Mouse (Mus musculus) gastrocnemius, postnatal 36 days (tissue): ENCODE data around the gene Krtap28-13. TPM values are rescaled to one million over a fixed set of nuclear protein-coding genes. Genes with fewer than 3 reads are reported as not detected.

Source experiments
- DNase-seq, 2 experiments: peaks; one replicate each; pipeline ENCODE4 v3.0.0; 2022
- intact Hi-C: fragments of 180-260 bp; cut with DNase I; formaldehyde crosslinking; loops from one replicate; pipeline ENCODE4 v1.15.1; 2025
- total RNA-seq, 2 experiments: library from RNA; stranded (reverse); gene quantifications; 2 replicates each; pipeline ENCODE4 v1.2.3; 2021

Krtap28-13 gene
- total RNA-seq, 2 experiments from 2014 or later: not detected

DNA sequence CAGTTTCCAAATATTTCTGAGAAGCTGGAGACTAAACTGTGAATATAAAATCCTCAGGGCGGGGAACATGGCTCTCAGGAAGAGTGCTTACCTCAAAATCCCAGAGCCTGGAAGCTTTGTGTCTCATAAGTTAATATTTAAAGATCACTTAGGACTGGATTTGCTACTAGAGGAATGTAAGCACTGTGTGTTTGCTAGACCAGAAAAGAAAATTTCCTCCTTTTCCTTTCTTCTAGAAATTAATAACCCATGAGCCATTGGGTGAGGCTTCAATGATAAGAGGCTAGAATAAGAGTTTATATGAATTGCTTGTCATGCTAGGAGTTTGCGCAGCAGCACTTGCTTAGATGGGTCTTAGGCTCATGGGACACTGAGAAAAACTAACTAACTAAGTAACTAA, 24.1 kb downstream of the Krtap28-13 start:
- DNase-seq: no peak
- intact Hi-C loops: no loop called here

DNA sequence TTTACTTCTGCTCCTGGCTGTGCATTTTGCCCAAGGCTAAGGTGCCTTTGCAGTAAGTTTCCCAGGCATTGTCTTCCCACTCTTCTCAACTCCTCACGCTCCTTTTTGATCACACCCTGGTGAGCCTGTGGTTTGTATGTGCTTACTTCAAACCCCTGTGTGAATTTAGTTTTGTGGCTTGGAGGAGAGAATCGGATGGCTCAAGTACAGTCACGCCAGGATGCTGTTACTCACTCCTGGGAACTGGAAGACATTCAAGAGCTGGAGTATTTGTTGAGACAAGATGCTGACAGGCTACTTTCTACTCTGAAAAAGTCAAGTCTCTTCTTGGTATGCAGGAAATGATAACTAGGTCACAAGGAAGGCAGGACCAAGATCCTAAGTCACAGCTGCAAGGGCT, 30.5 kb downstream of the Krtap28-13 start:
- intact Hi-C loops: no loop called here
- DNase-seq: no peak

DNA sequence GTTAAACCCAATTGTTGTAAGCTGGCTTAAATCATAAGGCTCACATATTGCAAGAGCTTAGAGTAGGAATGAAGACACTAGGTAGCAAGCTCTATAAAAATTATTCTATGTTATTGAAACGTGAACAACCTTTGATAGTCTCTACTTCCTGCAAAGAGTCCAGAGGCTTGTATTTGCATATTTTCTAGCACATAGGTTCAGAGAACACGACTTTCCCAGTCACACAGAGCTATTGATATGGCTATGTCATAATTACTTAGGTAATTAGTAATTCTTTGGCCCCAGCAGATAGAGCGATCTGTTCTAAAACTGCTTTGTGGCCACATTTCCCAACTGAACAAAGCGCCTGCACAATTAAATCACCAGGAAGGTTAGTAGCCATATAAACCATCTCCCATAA, 36.2 kb downstream of the Krtap28-13 start:
- intact Hi-C loops: no loop called here

DNA sequence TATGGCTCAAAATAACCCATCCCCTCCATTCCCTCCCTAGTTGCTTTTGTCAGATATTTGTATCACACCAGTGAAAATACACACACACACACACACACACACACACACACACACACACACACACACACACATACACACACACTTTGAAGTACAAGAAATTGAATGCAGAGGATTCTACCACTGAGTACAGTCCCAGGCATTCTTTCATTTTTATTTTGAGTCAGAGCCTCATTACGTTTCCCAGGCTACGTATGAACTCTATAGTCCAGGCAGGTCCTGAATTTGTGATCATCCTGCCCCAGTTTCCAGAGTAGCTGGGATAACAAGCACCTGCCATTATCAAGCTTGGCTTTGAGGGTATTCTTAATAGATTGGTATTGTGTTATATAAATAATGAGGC, 38.4 kb downstream of the Krtap28-13 start:
- DNase-seq: no peak

More for the DNA sequence above, 36.2 kb downstream of the Krtap28-13 start:
- DNase-seq: no peak

DNA sequence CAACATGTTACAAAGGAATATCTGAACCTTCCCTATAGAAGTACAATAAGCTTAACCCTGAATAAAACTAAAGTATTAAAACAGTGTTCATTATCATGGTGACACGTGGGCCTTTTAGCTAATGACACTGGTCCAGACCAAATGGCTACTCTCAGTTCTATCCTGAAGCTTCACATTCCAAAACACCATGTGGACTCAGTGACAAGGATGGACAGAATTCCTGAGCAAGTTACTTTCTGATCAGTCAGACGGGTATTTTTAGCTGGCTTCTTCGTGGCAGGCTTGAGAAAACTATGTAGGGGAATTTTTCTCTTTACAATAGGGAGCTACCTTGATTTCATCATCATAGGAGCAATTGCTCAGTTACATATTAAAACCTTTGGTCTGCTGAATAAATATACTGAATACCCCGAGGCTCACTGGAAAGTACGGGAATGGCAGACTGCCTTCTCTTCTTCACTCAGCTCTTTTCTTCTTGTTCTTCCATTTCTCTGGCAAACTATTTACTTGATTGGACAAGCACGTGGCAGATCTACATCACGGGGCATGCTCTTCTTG, 38.9 kb downstream of the Krtap28-13 start:
- DNase-seq: no peak
- intact Hi-C loops: no loop called here

More for the DNA sequence above, 38.4 kb downstream of the Krtap28-13 start:
- intact Hi-C loops: no loop called here

DNA sequence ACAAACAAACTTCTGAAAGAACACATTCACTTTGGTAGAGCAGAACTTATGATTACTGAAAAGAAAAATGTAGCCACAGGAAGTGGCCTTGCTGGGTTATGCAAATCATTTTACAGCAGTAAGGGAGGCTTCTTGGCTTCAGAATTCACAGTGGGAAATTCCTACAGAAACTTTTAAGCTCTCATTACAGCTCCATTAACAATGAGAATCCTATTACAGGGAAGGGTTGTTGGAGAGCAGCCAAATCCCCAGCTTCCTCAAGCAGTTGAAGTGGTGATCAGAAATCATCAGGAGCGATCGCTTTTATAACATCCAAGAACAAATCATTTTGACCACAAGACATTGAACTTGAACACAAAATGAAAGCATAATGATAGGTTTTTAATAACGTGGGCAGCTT, 41.2 kb downstream of the Krtap28-13 start:
- intact Hi-C loops: no loop called here

DNA sequence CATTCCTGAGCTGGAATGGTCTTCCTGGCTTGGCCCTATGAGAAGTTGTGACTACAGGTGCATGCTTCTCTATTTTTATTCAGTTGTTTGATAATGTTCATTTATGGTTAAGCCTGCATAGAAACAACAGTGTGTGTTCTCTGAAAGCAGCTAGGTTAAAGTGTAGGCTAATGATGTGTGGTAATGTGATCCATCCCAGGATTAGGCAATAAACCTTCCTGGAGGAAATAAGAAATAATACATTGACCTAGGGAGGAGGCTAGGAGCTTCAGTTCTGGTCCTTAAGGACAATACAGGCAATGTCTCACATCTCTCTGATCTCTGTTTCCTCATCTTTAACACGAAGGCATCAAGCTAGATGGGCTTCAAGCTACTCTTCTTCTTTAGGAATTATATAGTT, 44.7 kb downstream of the Krtap28-13 start:
- DNase-seq: no peak
- intact Hi-C loops: no loop called here

More for the DNA sequence above, 41.2 kb downstream of the Krtap28-13 start:
- no peak for DNase-seq

DNA sequence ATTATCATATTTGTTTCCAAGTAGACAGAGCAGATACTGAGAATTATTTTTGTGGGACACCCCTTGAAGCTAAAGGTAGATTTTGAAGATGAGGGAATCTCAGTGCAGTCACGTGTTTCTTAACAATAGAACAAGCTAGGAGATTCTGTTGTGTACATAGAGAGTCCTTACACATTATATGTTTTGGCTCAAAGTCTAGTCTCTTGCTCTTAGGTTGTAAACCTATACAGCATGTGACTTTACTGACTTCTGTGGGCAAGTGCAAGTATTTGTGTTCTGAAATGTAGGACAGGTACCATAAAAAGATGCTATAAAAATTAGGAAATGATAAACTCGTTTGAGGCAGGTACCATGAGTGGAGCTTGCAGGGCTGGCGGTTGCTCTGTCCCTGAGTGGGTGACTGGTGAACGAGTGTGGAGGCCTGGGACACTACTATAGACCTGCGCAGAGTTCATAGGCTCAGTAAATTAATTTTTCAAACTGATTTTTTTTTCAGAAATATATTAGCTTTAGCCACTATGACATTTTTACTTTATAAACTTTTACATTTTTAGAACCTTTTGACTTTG, 46.8 kb downstream of the Krtap28-13 start:
- DNase-seq: no peak
- intact Hi-C loops: no loop called here

DNA sequence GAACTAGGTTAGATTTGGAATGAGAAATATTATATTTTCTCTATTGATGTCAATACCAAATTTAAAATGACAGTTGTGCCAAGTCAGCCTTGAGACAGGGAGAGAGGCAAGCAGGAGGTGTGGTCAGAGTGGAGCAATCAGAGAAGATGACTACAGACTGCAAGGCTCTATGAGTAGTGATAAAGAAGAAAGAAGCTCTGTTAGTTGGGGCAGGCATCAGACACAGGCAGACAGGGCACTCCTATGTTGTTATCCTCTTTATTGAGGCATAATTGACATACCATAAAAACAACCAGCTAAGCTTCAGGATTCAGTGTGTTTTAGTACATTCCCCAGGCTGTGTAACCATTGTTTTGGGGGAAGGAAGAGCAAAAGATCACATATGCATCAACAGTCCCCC, 50.3 kb downstream of the Krtap28-13 start:
- intact Hi-C loops: no loop called here
- no peak for DNase-seq

Other genes starting within 250 kb of the Krtap28-13 start
- gene Agfg1, start 221.4 kb upstream of the Krtap28-13 start, total RNA-seq: 10 to 100 TPM; 21.2 to 23.5 TPM
- gene A030005L19Rik, start 147.6 kb upstream of the Krtap28-13 start, total RNA-seq: not detected
- not detected for gene A030014E15Rik, start 136.0 kb upstream of the Krtap28-13 start, total RNA-seq
- gene Gm6217, start 129.5 kb upstream of the Krtap28-13 start, total RNA-seq: not detected
- not detected for gene A030003K21Rik, start 117.5 kb upstream of the Krtap28-13 start, total RNA-seq
- gene Gm7544, start 104.9 kb upstream of the Krtap28-13 start, total RNA-seq: not detected
- not detected for gene Gm47955, start 100.6 kb upstream of the Krtap28-13 start, total RNA-seq
- not detected for gene Gm47959, start 60.4 kb upstream of the Krtap28-13 start, total RNA-seq
- gene Slc19a3, start 22.5 kb upstream of the Krtap28-13 start, total RNA-seq: not detected
- gene Krtap28-10, start 18.4 kb upstream of the Krtap28-13 start, total RNA-seq: not detected
- not detected for gene Gm47969, start 16.0 kb upstream of the Krtap28-13 start, total RNA-seq
- not detected for gene A030005K14Rik, start 1.6 kb upstream of the Krtap28-13 start, total RNA-seq
- not detected for gene Ccl20, start 55.8 kb downstream of the Krtap28-13 start, total RNA-seq
- gene Daw1, start 98.8 kb downstream of the Krtap28-13 start, total RNA-seq: not detected